Mouse (Mus musculus) ES-E14 (cell line): ENCODE data around the gene Best2.

Experiments used
- HCFC1 ChIP-seq: IDR thresholded peaks from 2 replicates; pipeline ENCODE4 v1.6.1; 2012; ENCODE audit warnings: low read length, inconsistent platforms, borderline replicate concordance; ENCODE audit not compliant: insufficient read depth
- MAFK ChIP-seq: IDR thresholded peaks from 2 replicates; pipeline ENCODE4 v1.6.1; 2014; ENCODE audit warnings: mild to moderate bottlenecking, low read depth, low read length, inconsistent platforms; ENCODE audit not compliant: insufficient read depth
- ZNF384 ChIP-seq: IDR thresholded peaks from 2 replicates; pipeline ENCODE4 v1.6.1; 2012; ENCODE audit warnings: low read depth, low read length, inconsistent platforms

DNA sequence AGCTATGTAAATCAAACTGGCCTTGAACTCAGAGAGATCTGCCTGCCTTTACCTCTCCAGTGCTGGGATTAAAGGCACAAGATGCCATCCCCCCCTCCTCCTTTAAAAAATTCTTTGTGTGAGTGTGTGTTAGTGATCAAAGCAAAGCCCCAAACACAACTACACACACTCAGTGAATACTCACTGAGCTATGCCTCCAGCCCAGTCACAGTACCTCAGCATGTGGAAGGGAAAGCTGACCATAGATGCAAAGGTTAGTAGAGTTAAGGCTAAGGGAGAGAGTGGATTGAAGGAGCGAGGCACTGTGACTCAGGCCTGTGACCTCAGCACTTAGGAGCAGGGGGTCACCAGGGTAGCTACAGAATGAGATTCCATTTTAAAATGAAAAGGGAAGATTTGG lies 41.3 kb downstream of the Best2 start:
- TF ChIP-seq ZNF384: no peak
- TF ChIP-seq MAFK: no peak
- TF ChIP-seq HCFC1: no peak
